Mouse (Mus musculus): ENCODE data around the gene Adamts7. TPM values are rescaled to one million over a fixed set of nuclear protein-coding genes. Genes with fewer than 3 reads are reported as not detected.

Gene Adamts7
- polyA plus RNA-seq, 1 experiment from 2014 or later: 0.71 TPM

DNA sequence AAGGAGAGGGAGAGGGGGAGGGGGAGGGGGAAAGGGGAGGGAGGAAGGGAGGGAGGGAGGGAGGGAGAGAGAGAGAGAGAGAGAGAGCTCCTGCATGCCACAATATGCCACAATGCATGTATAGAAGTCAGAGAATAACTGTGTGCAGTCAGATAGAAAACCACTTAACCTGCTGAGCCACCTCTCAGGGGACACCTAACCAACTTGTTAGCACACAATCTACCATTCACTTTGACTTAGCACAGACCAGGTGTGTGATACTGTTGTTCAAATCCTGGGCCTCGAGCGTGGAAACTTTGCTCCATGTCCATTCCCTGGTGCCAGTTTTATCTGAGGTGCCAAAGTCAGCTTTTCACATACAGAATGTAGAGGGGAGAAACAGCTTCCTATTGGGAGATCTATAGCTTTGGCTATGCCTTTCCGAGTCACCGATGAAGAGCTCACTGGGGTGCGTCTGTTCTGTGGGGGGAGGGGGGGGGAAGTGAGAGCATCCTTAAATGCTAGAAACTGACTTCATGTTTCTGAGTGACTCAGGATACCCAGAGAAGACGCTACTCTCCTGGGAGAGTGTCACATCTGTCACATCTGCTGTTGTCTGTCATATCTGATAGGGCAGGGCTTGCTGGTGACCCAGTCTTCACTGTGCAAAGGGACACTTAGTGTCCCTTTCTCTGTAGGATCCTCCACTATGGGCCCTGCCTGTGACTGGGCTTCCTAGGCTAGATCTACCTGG is 19.0 kb downstream of the Adamts7 start:
- H3K9me3 ChIP-seq (replicated peaks): no peaks in the 10 kb centered on the region
- H3K4me2 ChIP-seq: no peak overlapping the region
- H3K9ac ChIP-seq: no peak overlapping the region
- H3K4me3 ChIP-seq (replicated peaks): no peak overlapping the region
- no peaks in the 10 kb centered on the region for H3K4me1 ChIP-seq (replicated peaks)
- H3K36me3 ChIP-seq (replicated peaks): no peaks in the 10 kb centered on the region
- no peaks in the 10 kb centered on the region for H3K27me3 ChIP-seq
- H3K27ac ChIP-seq (replicated peaks): no peak overlapping the region
- whole genome bisulfite sequencing (ENCODE audit: insufficient replicate concordance): 66% methylated on average over 6 of the region's 6 CpGs
- no peak for ATAC-seq (ENCODE audit: insufficient read depth)

DNA sequence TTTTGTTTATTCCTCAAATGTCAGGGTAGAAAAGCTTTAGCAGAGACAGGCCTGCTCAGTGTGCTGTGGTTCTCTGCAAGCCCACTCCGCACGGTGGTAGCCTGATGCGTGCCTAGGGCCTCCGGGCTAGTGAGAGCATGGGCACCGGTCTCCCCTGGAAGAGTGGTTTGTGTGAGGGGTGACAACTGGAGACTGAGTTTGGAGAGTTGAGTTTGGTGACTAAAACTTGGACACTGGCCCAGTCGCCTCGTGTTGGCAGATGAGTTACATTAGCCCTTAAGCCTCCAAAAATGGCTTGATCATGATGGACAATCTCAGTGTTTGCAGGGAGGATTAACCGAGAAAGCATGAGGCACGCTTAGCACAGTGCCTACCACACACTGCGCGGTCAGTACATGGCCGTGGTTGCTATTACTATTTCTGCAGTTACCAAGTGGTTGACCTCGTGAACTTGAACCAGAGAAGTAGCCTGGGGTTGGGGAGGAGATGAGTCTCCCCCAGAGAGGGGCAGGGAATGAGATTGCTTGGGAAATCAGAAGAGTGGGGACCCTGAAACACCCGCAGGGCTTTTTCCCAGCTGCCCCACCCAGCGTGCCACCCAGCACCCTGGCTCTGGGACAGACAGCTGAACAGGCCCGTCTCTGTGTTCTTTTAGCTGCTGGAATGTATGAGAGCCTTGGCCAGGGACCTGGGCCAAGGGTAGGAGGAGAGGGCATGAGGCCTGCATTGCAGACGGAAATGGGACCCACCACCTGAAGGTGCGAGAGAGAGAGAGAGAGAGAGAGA is 20.0 kb downstream of the Adamts7 start:
- Histone ChIP-seq H3K27ac (replicated peaks) (no peak overlapping the region), H3K4me2 (no peak overlapping the region), H3K9ac (no peak overlapping the region), H3K36me3 (replicated peaks) (no peaks in the 10 kb centered on the region), H3K27me3 (no peaks in the 10 kb centered on the region), H3K4me3 (replicated peaks) (no peak overlapping the region), H3K4me1 (replicated peaks) (no peaks in the 10 kb centered on the region), H3K9me3 (replicated peaks) (no peaks in the 10 kb centered on the region)
- no peak for ATAC-seq (ENCODE audit: insufficient read depth)
- 65% methylated on average over 18 of the region's 18 CpGs for WGBS (ENCODE audit: insufficient replicate concordance)

DNA sequence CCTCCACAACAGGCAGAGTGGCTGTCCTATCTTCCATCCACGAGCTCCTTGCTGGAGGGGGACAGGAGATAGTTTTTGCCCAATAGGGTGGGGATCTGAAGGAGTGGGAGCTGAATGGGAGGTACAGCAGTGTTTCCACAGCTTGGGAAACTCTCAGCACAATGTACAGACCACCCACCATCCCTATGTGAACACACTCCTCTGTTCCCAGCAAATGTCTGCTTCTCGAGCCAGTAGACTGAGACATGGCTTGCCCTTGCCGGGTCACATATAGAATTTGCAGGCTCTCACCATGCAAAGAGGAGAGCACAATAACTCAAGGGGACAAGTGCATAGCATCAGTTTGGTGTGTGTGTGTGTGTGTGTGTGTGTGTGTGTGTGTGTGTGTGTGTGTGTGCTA is 20.7 kb downstream of the Adamts7 start:
- H3K4me1 ChIP-seq (replicated peaks): no peaks in the 10 kb centered on the region
- ATAC-seq (ENCODE audit: insufficient read depth): no peak
- H3K36me3 ChIP-seq (replicated peaks): no peaks in the 10 kb centered on the region
- no peak overlapping the region for H3K27ac ChIP-seq (replicated peaks)
- H3K9me3 ChIP-seq (replicated peaks): no peaks in the 10 kb centered on the region
- no peak overlapping the region for H3K9ac ChIP-seq
- 49% methylated on average over 3 of the region's 3 CpGs for WGBS (ENCODE audit: insufficient replicate concordance)
- no peak overlapping the region for H3K4me3 ChIP-seq (replicated peaks)
- no peak overlapping the region for H3K4me2 ChIP-seq
- H3K27me3 ChIP-seq: no peaks in the 10 kb centered on the region

DNA sequence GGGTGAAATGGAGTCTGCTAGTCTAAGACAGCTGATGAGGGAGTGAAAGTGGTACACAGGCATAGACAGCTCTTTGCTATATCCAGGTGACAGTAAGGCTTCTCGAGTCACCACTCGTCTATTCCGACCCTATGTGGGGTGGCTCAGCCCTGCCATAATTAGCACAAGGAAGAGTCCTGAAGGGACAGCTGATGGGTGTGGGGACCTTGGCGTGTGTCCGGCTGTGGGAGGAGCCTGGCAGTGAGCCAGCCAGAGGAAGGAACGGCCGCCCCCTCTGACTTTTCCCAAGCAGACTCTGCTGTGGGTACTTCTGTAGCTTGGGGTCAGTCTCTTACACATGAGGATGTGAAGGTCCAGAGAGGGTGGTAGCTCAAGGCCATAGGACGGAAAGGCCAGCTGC is 21.2 kb downstream of the Adamts7 start:
- 56% methylated on average over 8 of the region's 8 CpGs for WGBS (ENCODE audit: insufficient replicate concordance)
- H3K9me3 ChIP-seq (replicated peaks): no peaks in the 10 kb centered on the region
- H3K27me3 ChIP-seq: no peaks in the 10 kb centered on the region
- ATAC-seq (ENCODE audit: insufficient read depth): 0 out of 2 replicates have a peak, but pooled peaks have one; percentile 9
- no peaks in the 10 kb centered on the region for H3K36me3 ChIP-seq (replicated peaks)
- H3K27ac ChIP-seq (replicated peaks): no peak overlapping the region
- H3K9ac ChIP-seq: no peak overlapping the region
- H3K4me3 ChIP-seq (replicated peaks): no peak overlapping the region
- H3K4me2 ChIP-seq: no peak overlapping the region
- no peaks in the 10 kb centered on the region for H3K4me1 ChIP-seq (replicated peaks)

DNA sequence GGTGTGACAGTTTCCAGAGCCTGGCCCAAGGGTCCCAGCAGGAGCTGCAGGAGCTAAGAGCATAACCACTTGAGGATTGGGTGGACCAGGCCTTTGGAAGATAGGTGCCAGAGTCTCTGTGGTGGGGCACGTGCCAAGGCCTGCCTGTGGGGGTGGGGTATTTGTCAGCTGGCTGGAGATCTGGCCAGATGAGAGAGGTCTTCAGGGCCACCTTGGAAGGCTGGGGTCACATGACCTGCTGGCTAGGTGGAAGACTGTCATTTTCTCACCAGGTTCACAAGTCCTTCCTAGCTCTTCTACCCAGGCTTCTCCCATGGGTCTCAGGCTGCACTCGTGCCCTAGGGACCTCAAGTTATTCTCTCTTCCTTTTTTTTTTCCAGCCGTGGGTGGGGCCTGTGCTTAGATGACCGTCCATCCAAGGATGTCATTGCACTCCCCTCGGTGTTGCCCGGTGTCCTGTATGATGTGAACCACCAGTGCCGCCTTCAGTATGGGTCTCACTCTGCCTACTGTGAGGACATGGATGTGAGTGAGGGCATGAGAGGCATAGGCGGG is 22.6 kb downstream of the Adamts7 start:
- ATAC-seq (ENCODE audit: insufficient read depth): no peak
- WGBS (ENCODE audit: insufficient replicate concordance): 57% methylated on average over 8 of the region's 8 CpGs

DNA sequence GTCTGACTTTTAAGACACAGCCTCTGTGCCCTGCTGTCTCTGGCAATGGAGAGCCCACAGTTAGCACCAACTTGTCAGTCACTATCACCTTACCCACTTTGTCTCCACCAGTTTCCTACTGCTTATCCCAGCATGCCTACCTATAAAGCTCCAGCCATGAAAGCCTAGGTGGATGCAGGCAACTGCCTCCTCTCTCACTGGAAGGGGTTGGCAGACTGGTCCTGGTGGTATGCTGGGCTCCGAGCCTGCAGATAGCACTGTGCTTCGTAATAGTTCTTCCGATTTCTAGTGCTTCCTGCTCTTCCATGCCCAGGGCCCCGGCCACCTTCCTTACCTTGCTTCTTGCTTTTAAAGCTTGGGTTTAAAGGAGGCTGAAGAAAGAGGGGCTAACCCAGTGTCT is 26.0 kb downstream of the Adamts7 start:
- Histone ChIP-seq H3K4me2 (no peak overlapping the region), H3K27ac (replicated peaks) (no peak overlapping the region), H3K4me1 (replicated peaks) (no peaks in the 10 kb centered on the region), H3K9ac (no peak overlapping the region), H3K4me3 (replicated peaks) (no peak overlapping the region), H3K9me3 (replicated peaks) (no peaks in the 10 kb centered on the region), H3K27me3 (no peaks in the 10 kb centered on the region), H3K36me3 (replicated peaks) (no peaks in the 10 kb centered on the region)
- no peak for ATAC-seq (ENCODE audit: insufficient read depth)
- 74% methylated on average over 4 of the region's 4 CpGs for WGBS (ENCODE audit: insufficient replicate concordance)

More for the DNA sequence above, 22.6 kb downstream of the Adamts7 start:
- no peak overlapping the region for H3K4me2 ChIP-seq
- H3K4me1 ChIP-seq (replicated peaks): no peaks in the 10 kb centered on the region
- H3K9ac ChIP-seq: no peak overlapping the region
- H3K36me3 ChIP-seq (replicated peaks): no peaks in the 10 kb centered on the region
- no peak overlapping the region for H3K4me3 ChIP-seq (replicated peaks)
- no peaks in the 10 kb centered on the region for H3K9me3 ChIP-seq (replicated peaks)
- H3K27me3 ChIP-seq: no peaks in the 10 kb centered on the region
- no peak overlapping the region for H3K27ac ChIP-seq (replicated peaks)

DNA sequence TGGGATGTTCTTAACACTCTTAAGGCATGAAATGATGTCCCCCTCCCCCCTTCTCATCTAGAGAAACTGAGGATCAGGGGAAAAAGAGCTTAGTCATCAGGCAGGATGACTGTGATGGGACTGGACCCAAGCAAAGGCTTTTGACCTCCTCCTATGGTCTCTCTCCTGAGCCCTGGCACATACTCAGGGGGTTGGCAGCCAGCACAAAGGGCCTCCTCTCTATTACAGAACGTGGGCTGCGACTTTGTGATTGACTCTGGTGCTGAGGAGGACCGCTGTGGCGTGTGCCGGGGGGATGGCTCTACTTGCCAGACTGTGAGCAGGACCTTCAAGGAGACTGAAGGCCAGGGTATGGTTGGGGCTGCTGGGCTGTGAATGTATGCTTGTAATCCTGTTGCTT is 26.5 kb downstream of the Adamts7 start:
- H3K36me3 ChIP-seq (replicated peaks): no peaks in the 10 kb centered on the region
- H3K27ac ChIP-seq (replicated peaks): no peak overlapping the region
- no peak overlapping the region for H3K4me2 ChIP-seq
- H3K9ac ChIP-seq: no peak overlapping the region
- ATAC-seq (ENCODE audit: insufficient read depth): no peak
- H3K4me1 ChIP-seq (replicated peaks): no peaks in the 10 kb centered on the region
- no peak overlapping the region for H3K4me3 ChIP-seq (replicated peaks)
- H3K9me3 ChIP-seq (replicated peaks): no peaks in the 10 kb centered on the region
- H3K27me3 ChIP-seq: no peaks in the 10 kb centered on the region
- WGBS (ENCODE audit: insufficient replicate concordance): 62% methylated on average over 5 of the region's 5 CpGs

DNA sequence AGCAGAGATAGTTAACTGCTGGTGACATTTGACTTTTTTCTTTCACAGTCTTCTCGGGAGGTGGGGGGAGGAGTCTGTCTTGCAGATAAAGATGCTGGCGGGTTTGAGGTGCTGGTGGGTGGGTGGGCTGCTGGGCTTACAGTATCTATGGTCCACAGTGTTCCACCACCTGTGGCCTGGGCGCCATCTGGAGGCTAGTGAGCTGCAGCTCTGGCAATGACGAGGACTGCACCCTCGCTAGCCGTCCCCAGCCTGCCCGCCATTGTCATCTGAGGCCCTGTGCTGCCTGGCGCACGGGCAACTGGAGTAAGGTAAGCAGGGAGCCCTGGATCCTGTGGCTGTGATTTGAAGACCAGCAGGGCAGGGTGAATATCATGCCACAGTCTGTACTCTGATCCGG is 32.1 kb downstream of the Adamts7 start:
- no peak overlapping the region for H3K4me3 ChIP-seq (replicated peaks)
- H3K27me3 ChIP-seq: no peaks in the 10 kb centered on the region
- no peaks in the 10 kb centered on the region for H3K9me3 ChIP-seq (replicated peaks)
- no peaks in the 10 kb centered on the region for H3K36me3 ChIP-seq (replicated peaks)
- H3K4me1 ChIP-seq (replicated peaks): peaks cover 8% of the 10 kb centered on the region
- H3K9ac ChIP-seq: no peak overlapping the region
- no peak overlapping the region for H3K4me2 ChIP-seq
- H3K27ac ChIP-seq (replicated peaks): no peak overlapping the region
- no peak for ATAC-seq (ENCODE audit: insufficient read depth)
- WGBS (ENCODE audit: insufficient replicate concordance): 61% methylated on average over 10 of the region's 10 CpGs

DNA sequence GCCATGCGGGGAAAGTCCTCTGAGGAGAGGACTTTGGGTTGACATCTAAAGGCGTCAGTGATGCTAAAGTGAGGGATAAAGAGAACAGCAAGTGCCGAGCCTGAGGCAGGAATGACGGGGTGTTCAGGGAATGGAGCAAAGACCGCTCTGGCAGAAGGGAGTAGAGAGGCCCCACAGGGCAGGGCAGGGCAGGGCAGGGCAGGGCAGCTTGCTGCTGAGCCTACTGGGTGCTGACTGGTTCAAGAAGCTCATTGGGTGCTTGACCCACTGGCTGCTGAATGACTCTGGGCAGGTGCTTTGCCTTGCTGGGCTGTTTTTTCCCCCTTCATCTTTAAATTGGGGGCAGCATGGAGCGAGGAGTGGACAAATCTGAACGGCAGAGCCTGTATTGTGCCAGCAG is 33.4 kb downstream of the Adamts7 start:
- H3K9me3 ChIP-seq (replicated peaks): no peaks in the 10 kb centered on the region
- peaks cover 8% of the 10 kb centered on the region for H3K4me1 ChIP-seq (replicated peaks)
- H3K27me3 ChIP-seq: no peaks in the 10 kb centered on the region
- no peak overlapping the region for H3K4me3 ChIP-seq (replicated peaks)
- 61% methylated on average over 7 of the region's 7 CpGs for WGBS (ENCODE audit: insufficient replicate concordance)
- H3K27ac ChIP-seq (replicated peaks): no peak overlapping the region
- ATAC-seq (ENCODE audit: insufficient read depth): no peak
- no peak overlapping the region for H3K4me2 ChIP-seq
- no peak overlapping the region for H3K9ac ChIP-seq
- H3K36me3 ChIP-seq (replicated peaks): no peaks in the 10 kb centered on the region

DNA sequence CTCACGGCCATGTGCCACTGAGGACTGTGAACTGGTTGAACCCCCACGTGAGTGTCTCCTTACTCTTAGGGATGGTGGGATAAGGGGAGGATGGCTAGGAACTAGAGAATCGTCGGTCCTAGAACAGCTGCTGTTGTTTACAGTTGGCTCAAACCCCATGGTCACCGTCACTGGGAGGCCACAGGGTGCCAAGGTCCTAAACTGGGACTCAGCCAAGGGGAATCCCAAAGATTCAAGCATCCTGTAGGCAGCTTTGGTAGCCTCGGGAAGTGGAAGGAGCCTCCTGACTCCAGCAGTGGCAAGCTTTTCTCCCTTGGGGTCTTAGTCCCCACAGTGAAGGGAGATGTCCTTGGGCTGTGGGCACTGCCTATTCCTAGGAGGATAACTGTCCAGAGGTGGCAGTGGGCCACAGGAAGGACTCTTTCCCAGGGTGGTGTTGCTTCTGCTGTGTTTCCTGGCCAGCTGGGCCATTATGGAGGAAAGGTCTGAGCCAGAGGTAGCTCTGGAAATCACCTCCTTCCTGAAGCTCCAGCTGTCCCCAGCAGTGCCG is 34.3 kb downstream of the Adamts7 start:
- no peaks in the 10 kb centered on the region for H3K9me3 ChIP-seq (replicated peaks)
- H3K36me3 ChIP-seq (replicated peaks): peaks cover 7% of the 10 kb centered on the region; the same call in 1 of the 2 replicates
- no peak overlapping the region for H3K4me3 ChIP-seq (replicated peaks)
- H3K4me2 ChIP-seq: no peak overlapping the region
- peaks cover 8% of the 10 kb centered on the region for H3K4me1 ChIP-seq (replicated peaks)
- H3K9ac ChIP-seq: no peak overlapping the region
- H3K27me3 ChIP-seq: no peaks in the 10 kb centered on the region
- 69% methylated on average over 7 of the region's 7 CpGs for WGBS (ENCODE audit: insufficient replicate concordance)
- no peak overlapping the region for H3K27ac ChIP-seq (replicated peaks)
- ATAC-seq (ENCODE audit: insufficient read depth): no peak

DNA sequence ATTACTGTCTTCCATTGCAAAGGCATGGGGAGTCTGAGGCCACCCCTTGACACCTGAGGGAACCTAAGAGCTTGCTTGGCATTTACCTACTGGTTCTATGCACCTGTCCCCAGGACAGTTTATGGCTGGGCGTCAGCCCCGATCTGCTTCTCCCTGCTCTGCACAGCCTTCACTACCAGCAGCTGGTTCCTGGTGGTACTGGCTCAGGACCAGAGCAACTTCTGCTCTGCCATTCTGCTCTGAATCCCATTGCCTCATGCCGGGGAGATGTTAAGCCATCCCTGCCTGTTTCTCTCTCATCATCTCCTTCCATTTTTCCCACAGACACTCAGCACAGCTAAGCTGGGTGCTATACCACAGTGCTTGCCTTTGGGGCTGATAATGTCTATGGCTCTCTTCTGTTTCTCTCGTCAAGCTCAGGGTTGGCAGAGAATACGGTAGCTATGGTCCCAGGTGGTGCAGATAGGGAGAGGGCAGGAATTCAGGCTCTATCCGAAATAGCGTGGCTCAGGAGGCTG is 35.1 kb downstream of the Adamts7 start:
- Histone ChIP-seq H3K27me3 (no peaks in the 10 kb centered on the region), H3K4me1 (replicated peaks) (peaks cover 8% of the 10 kb centered on the region), H3K9ac (no peak overlapping the region), H3K27ac (replicated peaks) (no peak overlapping the region), H3K4me2 (no peak overlapping the region), H3K9me3 (replicated peaks) (no peaks in the 10 kb centered on the region), H3K4me3 (replicated peaks) (no peak overlapping the region), H3K36me3 (replicated peaks) (peaks cover 13% of the 10 kb centered on the region)
- ATAC-seq (ENCODE audit: insufficient read depth): peak; percentile 5; the same call in 1 of the 2 replicates
- 61% methylated on average over 7 of the region's 7 CpGs for WGBS (ENCODE audit: insufficient replicate concordance)

All from liver, embryonic 15.5 days (tissue).